Mouse (Mus musculus) embryonic facial prominence, embryonic 11.5 days (tissue): ENCODE results near the gene Gm10642. TPM values are rescaled to one million over a fixed set of nuclear protein-coding genes. Genes with fewer than 3 reads are reported as not detected.
A peak's percentile ranks its signal among the peaks of the same experiment; 100 is the strongest.

Experiments used
- ATAC-seq: fragments of 200-750 bp; cut with Nextera tagmentation; replicated peaks from 2 replicates; pipeline ENCODE4 v1.8.0; 2017; ENCODE audit warnings: low read depth; ENCODE audit not compliant: insufficient number of reproducible peaks, low FRiP score, low TSS enrichment
- DNase-seq: peaks from one replicate; pipeline ENCODE4 v3.0.0-alpha.2; 2015; ENCODE audit warnings: low spot score
- H3K27ac ChIP-seq: fragments of 300-500 bp; sonication (generic); replicated peaks from 2 replicates; pipeline ENCODE4 v1.5.1; 2014; ENCODE audit warnings: mild to moderate bottlenecking, low read depth, low read length, control low read depth
- H3K27me3 ChIP-seq: fragments of 300-500 bp; sonication (generic); 2 replicates; pipeline ENCODE4 v1.6.1; 2014; ENCODE audit warnings: mild to moderate bottlenecking, low read length, moderate library complexity, mixed read lengths; ENCODE audit not compliant: control insufficient read depth, insufficient read depth
- H3K36me3 ChIP-seq: fragments of 300-500 bp; sonication (generic); replicated peaks from 2 replicates; pipeline ENCODE4 v1.6.1; 2014; ENCODE audit warnings: low read depth, mild to moderate bottlenecking, low read length, moderate library complexity, mixed read lengths; ENCODE audit not compliant: control insufficient read depth, insufficient read depth
- H3K4me1 ChIP-seq: fragments of 300-500 bp; sonication (generic); 2 replicates; pipeline ENCODE4 v1.6.1; 2014; ENCODE audit warnings: low read length, mixed read lengths; ENCODE audit not compliant: control insufficient read depth, insufficient read depth
- H3K4me2 ChIP-seq: fragments of 300-500 bp; sonication (generic); 2 replicates; pipeline ENCODE4 v1.6.1; 2014; ENCODE audit warnings: low read depth, mild to moderate bottlenecking, control low read depth, low read length, moderate library complexity
- H3K4me3 ChIP-seq: fragments of 300-500 bp; sonication (generic); 2 replicates; pipeline ENCODE4 v1.5.1; 2014; ENCODE audit warnings: low read depth, low read length, control low read depth
- H3K9ac ChIP-seq: fragments of 300-500 bp; sonication (generic); replicated peaks from 2 replicates; pipeline ENCODE4 v1.6.1; 2014; ENCODE audit warnings: mild to moderate bottlenecking, control low read depth, low read length
- H3K9me3 ChIP-seq: fragments of 300-500 bp; sonication (generic); replicated peaks from 2 replicates; pipeline ENCODE4 v1.6.1; 2016; ENCODE audit warnings: mild to moderate bottlenecking, low read length, inconsistent platforms, mixed read lengths; ENCODE audit not compliant: control insufficient read depth
- WGBS: fragments of 180-500 bp; shearing (Covaris S2); extraction: QIAGEN DNeasy Blood & Tissue Kit; methylation state at CpG from one replicate; pipeline ENCODE4 v1.1.7; 2014; 5-methylcytosine and 5-hydroxymethylcytosine counted together
- polyA plus RNA-seq: library from polyadenylated mRNA; unstranded; fragments of >200 nt; fragmentation: Nextera tagmentation; extraction: Ambion mirVana; gene quantifications from 2 replicates; pipeline ENCODE4 v1.2.1, GENCODE M21; 2014

Gm10642 gene
- polyA plus RNA-seq, 1 experiment from 2014 or later, result 0.14 TPM

DNA sequence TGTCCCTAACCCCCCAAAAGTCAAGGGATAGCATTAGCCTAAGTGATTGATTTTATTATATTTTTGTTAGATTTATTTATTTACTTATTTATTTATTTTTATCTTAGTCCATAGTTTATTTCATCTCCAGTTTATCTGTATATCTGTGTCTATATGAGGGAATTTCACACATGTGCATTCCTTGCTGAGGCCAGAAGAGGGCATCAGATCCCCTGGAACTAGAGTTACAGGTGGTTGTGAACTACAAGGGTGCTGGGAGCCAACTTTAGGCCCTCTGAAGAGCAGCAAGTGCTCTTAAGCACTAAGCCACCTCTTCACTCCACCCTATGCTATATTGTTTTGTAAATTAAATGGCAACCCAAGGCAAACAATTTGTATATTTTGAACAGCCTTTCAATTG is 12.0 kb downstream of the Gm10642 start:
- no peaks in the 10 kb centered on the region for H3K36me3 ChIP-seq
- no peaks in the 10 kb centered on the region for H3K27me3 ChIP-seq
- no peak overlapping the region for H3K4me2 ChIP-seq
- H3K9ac ChIP-seq, result no peak overlapping the region
- H3K27ac ChIP-seq, result no peak overlapping the region
- no peak for ATAC-seq
- H3K4me1 ChIP-seq, result no peaks in the 10 kb centered on the region
- no peak overlapping the region for H3K4me3 ChIP-seq
- no peaks in the 10 kb centered on the region for H3K9me3 ChIP-seq
- DNase-seq, result no peak

DNA sequence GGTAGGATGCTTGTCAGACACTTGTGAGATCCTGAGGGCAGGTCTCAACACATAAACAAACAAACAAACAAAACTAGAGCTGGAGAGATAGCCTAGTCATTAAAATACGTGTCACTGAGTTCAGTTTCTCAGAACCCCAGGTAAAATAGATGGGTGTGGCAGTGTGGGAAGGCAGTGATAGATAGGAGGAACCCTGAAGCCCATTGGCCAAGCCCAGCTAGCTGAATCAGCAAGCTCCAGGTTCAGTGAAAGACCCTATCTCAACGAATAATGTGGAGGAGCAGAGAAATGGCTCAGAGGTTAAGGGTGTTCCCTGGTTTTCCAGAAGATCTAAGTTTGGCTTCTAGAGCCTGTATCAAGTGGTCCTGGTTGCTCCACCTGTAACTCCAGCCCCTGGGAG is 13.1 kb downstream of the Gm10642 start:
- 57% methylated on average over 2 of the region's 2 CpGs for WGBS

DNA sequence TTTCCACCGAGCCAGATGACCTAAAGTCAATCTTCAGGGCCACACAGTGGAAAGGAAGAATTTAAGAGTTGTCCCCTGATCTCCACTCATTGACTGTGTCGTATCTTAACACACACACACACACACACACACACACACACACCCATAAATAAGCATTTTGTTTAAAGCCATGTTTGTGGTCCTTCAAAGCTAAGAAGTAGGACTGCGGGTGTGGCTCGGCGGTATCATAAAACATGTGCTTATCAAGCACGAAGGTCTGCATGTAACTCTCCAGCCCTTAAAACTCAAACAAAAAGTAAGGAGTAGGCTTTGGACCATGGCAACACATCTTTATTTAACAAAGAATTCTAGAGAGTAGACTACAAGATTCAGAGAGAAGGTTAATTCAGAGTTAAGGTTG is 14.3 kb downstream of the Gm10642 start:
- no peak overlapping the region for H3K9ac ChIP-seq
- WGBS, result 94% methylated on average over 6 of the region's 6 CpGs

More for the DNA sequence above, 13.1 kb downstream of the Gm10642 start:
- Histone ChIP-seq H3K4me2 (no peak overlapping the region), H3K4me1 (no peaks in the 10 kb centered on the region), H3K27me3 (no peaks in the 10 kb centered on the region), H3K27ac (no peak overlapping the region), H3K36me3 (no peaks in the 10 kb centered on the region), H3K9me3 (no peaks in the 10 kb centered on the region), H3K9ac (no peak overlapping the region), H3K4me3 (no peak overlapping the region)
- DNase-seq, result no peak
- ATAC-seq, result no peak

DNA sequence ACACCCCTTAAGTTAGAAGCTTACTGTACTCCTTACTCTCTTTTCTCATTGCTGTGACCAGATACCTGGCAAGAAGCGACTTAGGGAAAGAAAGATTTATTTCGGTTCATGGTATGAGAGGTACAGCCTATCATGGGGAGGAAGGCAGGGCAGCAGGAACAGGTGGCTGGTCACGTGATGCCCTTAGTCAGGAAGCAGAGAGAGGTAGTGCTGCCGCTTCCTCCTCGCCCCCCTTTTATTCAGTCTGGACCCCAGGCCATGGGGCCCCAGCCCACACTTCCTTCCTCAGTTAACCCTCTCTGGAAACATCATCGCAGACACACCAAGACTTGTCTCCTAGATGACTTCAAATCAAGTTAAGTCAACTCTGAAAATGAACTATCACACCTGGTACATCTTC is 15.2 kb downstream of the Gm10642 start:
- no peaks in the 10 kb centered on the region for H3K4me1 ChIP-seq
- no peak overlapping the region for H3K9ac ChIP-seq
- H3K27me3 ChIP-seq, result no peaks in the 10 kb centered on the region
- no peaks in the 10 kb centered on the region for H3K9me3 ChIP-seq
- H3K4me3 ChIP-seq, result no peak overlapping the region
- H3K4me2 ChIP-seq, result no peak overlapping the region
- H3K36me3 ChIP-seq, result no peaks in the 10 kb centered on the region
- H3K27ac ChIP-seq, result no peak overlapping the region
- DNase-seq (no peak), ATAC-seq (no peak)
- 76% methylated on average over 6 of the region's 6 CpGs for WGBS

More for the DNA sequence above, 14.3 kb downstream of the Gm10642 start:
- Histone ChIP-seq H3K4me3 (no peak overlapping the region), H3K4me2 (no peak overlapping the region), H3K27me3 (no peaks in the 10 kb centered on the region), H3K36me3 (no peaks in the 10 kb centered on the region), H3K9me3 (no peaks in the 10 kb centered on the region), H3K27ac (no peak overlapping the region), H3K4me1 (no peaks in the 10 kb centered on the region)
- ATAC-seq (no peak), DNase-seq (no peak)

DNA sequence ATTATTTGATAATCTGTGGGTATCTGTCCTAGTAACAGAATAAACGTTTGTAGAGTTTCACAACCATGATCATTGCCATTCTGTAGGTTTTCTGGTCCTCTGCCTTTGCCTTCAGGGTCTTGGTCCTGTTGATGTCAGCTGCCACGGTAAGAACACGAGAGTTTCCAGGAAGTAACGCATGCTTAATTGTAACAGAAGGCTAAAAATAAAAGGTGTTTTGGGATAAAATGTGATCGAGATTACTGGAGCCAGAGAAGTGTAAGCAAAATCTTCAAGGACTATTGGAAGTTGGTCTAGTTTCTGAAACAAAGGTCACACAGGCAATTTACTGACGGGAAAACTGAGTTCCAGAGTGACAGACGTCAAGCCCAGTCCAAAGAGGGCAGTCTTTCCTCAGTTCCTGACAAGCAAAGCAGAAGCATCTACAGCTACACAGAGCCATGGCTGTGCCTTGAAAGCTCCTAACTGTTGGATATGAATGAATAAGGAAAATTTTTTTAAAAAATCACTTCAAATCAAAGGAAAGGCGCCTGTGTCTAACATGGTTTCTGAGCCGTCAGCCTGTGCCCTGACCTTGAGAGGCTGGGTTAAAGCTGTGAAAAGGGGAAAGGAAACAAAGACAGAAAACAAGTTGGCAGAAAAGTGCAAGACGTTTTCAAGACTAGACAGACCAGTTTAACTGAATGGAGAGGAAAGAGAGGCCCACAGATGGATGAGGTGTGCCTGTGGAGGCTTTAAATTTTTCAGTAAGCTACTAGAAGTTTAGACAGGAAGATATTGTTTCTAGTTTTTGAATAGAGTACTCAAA is 15.9 kb downstream of the Gm10642 start:
- H3K4me2 ChIP-seq, result no peak overlapping the region
- no peak overlapping the region for H3K4me3 ChIP-seq
- H3K27ac ChIP-seq, result no peak overlapping the region
- DNase-seq (no peak), ATAC-seq (no peak)
- 47% methylated on average over 10 of the region's 10 CpGs for WGBS
- H3K9me3 ChIP-seq, result no peaks in the 10 kb centered on the region
- H3K27me3 ChIP-seq, result no peaks in the 10 kb centered on the region
- H3K36me3 ChIP-seq, result no peaks in the 10 kb centered on the region
- no peak overlapping the region for H3K9ac ChIP-seq
- no peaks in the 10 kb centered on the region for H3K4me1 ChIP-seq

DNA sequence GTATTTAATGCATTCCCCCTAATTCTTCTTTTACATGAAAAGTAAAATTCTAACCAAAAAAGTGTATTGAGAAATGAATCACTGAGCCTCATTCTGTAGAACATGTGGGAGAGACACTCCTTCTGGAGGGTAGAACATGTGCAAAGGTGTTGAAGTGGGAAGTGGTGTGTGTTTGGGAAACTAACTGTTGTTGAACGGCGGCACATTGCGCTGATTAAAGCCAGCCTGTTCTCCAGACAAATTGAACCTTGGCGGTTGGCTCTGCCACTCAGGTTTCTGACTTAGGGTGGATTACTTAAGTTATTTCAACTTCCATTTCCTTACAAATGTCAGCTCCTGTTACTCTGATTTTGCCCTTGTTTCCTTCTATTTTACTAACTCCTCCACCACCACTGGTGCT is 17.6 kb downstream of the Gm10642 start:
- no peaks in the 10 kb centered on the region for H3K4me1 ChIP-seq
- DNase-seq (peak; percentile 62), ATAC-seq (no peak)
- 54% methylated on average over 4 of the region's 4 CpGs for WGBS
- no peaks in the 10 kb centered on the region for H3K36me3 ChIP-seq
- no peaks in the 10 kb centered on the region for H3K27me3 ChIP-seq
- no peak overlapping the region for H3K27ac ChIP-seq
- H3K4me3 ChIP-seq, result no peak overlapping the region
- H3K9me3 ChIP-seq, result no peaks in the 10 kb centered on the region
- H3K9ac ChIP-seq, result no peak overlapping the region
- no peak overlapping the region for H3K4me2 ChIP-seq

DNA sequence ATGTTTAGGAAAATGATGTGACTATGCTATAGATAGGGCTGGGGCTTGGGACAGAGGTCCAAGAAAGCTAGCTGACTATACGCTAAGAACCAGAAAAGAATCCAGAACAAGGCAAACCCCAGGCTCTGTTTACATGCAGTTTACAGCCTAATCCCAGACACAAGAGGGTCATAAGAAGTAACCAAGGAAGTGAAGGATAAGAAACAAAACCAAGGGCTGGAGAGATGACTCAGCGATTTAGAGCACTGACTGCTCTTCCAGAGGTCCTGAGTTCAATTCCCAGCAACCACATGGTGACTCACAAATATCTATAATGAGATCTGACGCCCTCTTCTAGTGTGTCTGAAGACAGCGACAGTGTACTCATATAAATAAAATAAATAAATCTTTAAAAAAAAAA is 19.1 kb downstream of the Gm10642 start:
- ATAC-seq (no peak), DNase-seq (no peak)
- Histone ChIP-seq H3K27me3 (no peaks in the 10 kb centered on the region), H3K9me3 (no peaks in the 10 kb centered on the region), H3K4me2 (no peak overlapping the region), H3K27ac (no peak overlapping the region), H3K9ac (no peak overlapping the region), H3K4me3 (no peak overlapping the region), H3K4me1 (no peaks in the 10 kb centered on the region), H3K36me3 (no peaks in the 10 kb centered on the region)
- 81% methylated on average over 4 of the region's 4 CpGs for WGBS

DNA sequence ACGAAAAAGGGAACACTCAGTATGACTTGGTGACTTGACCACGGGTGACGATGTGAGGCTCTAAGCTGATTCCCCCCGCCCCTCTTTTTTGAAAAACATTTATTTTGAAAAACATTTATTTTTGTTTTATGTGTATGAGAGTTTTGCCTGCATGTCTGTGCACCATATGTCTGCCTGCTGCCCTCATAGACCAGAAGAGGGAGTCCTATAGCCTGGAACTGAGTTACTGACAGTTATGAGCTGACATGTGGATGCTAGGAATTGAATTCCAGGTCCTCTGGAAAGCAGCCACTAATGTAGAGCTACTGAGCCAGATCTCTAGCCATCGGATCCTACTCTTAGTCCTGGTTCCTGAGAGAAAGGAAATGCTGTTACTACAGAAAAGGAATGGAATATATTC is 19.9 kb downstream of the Gm10642 start:
- ATAC-seq, result no peak
- H3K36me3 ChIP-seq, result no peaks in the 10 kb centered on the region
- no peak overlapping the region for H3K4me3 ChIP-seq
- no peak overlapping the region for H3K4me2 ChIP-seq
- 88% methylated on average over 5 of the region's 5 CpGs for WGBS
- H3K27ac ChIP-seq, result no peak overlapping the region
- no peaks in the 10 kb centered on the region for H3K27me3 ChIP-seq
- no peak overlapping the region for H3K9ac ChIP-seq
- no peaks in the 10 kb centered on the region for H3K4me1 ChIP-seq
- no peak for DNase-seq
- no peaks in the 10 kb centered on the region for H3K9me3 ChIP-seq
